Mouse (Mus musculus) forebrain, embryonic 13.5 days (tissue): ENCODE data around the gene Krt34. TPM values are rescaled to one million over a fixed set of nuclear protein-coding genes. Genes with fewer than 3 reads are reported as not detected.

ENCODE experiments used
- ATAC-seq: fragments of 200-750 bp; cut with Nextera tagmentation; 2 replicates; pipeline ENCODE4 v1.8.0; 2017
- H3K27ac ChIP-seq: fragments of 300-500 bp; sonication (generic); 2 replicates; pipeline ENCODE4 v1.5.1; 2015; ENCODE audit warnings: inconsistent platforms, mild to moderate bottlenecking, moderate library complexity
- H3K27me3 ChIP-seq: fragments of 300-500 bp; sonication (generic); 2 replicates; pipeline ENCODE4 v1.6.1; 2015; ENCODE audit warnings: mild to moderate bottlenecking, inconsistent platforms
- H3K36me3 ChIP-seq: fragments of 300-500 bp; sonication (generic); 2 replicates; pipeline ENCODE4 v1.6.1; 2015; ENCODE audit warnings: mild to moderate bottlenecking, inconsistent platforms; ENCODE audit not compliant: poor library complexity, severe bottlenecking
- H3K4me1 ChIP-seq: fragments of 300-500 bp; sonication (generic); 2 replicates; pipeline ENCODE4 v1.6.1; 2015; ENCODE audit warnings: inconsistent platforms
- H3K4me2 ChIP-seq: fragments of 300-500 bp; sonication (generic); 2 replicates; pipeline ENCODE4 v1.6.1; 2015; ENCODE audit warnings: inconsistent platforms, mild to moderate bottlenecking, moderate library complexity
- H3K4me3 ChIP-seq: fragments of 300-500 bp; sonication (generic); 2 replicates; pipeline ENCODE4 v1.5.1; 2015; ENCODE audit warnings: mild to moderate bottlenecking, inconsistent platforms
- H3K9ac ChIP-seq: fragments of 300-500 bp; sonication (generic); 2 replicates; pipeline ENCODE4 v1.6.1; 2015; ENCODE audit warnings: mild to moderate bottlenecking, inconsistent platforms
- H3K9me3 ChIP-seq: fragments of 300-500 bp; sonication (generic); replicated peaks from 2 replicates; pipeline ENCODE4 v1.6.1; 2016; ENCODE audit warnings: inconsistent platforms
- WGBS: fragments of 180-500 bp; shearing (Covaris S2); methylation state at CpG from one replicate; pipeline ENCODE4 v1.1.7; 2015; 5-methylcytosine and 5-hydroxymethylcytosine counted together
- polyA plus RNA-seq: library from polyadenylated mRNA; unstranded; fragments of >200 nt; fragmentation: Nextera tagmentation; extraction: Ambion mirVana; gene quantifications from 2 replicates; pipeline ENCODE4 v1.2.1, GENCODE M21; 2015

Krt34 gene
- not detected in 2 replicates for polyA plus RNA-seq

DNA sequence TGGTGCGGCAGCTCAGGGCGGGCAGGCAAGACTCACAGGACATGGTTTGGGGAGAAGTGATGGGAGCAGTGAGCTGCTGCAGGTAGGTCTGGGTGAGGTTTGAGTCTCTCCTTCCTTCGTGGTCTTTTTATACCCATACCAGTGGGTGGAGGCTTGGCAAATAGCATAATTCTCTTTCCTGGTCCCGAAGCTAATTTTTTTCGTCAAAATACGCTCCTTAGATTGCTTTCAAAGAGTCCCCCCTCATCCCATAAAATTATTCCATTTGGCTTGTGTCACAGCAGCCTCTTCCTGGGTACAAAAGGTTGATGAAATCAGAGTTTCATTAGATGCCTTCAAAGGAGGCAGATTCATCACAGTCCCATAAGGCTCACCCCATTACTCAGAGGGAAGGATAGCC lies at the start of gene Krt34:
TSS of gene Krt34 (minus strand) at position 101 of the 400 bp plus-strand sequence.
- no peaks in the 10 kb centered on the region for H3K36me3 ChIP-seq
- no peak within 1 kb of the TSS for H3K4me2 ChIP-seq
- H3K9me3 ChIP-seq, result no peaks in the 10 kb centered on the region
- no peak within 1 kb of the TSS for H3K27ac ChIP-seq
- ATAC-seq, result no peak
- no peaks in the 10 kb centered on the region for H3K4me1 ChIP-seq
- H3K9ac ChIP-seq, result no peak within 1 kb of the TSS
- H3K4me3 ChIP-seq, result no peak within 1 kb of the TSS
- no peaks in the 10 kb centered on the region for H3K27me3 ChIP-seq
- WGBS, result 89% methylated on average over 6 of the region's 6 CpGs

DNA sequence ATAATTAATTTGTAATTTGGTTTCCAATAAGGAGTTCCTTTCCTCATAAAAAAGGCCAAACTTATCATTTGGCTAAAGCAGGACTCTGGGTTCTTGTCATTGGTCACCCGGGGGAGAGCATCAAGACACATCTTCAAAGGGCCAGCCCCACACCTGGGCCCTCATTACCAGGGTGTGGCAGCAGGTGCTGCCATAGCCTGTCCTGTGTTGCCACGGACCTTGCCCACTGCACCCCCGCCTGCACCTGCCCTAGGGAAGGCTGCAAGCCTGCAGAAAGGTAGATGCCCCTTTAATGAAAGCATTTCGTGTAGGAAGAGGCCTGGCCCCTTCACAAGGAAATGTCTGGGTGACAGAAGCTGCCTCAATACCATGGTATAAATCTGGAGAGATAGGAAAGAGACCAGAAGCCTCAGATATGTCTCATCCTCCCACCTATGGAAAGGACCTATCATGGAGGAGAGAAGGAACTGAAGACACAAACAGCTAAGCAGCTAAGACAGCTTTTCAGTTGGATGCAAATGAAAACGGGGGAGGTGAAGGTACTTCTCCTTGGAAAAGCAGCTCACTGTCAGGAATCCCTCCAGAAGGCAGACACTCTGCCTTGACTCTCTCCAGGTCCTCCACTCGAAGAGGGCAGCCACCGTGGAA lies 47.1 kb upstream of the Krt34 start:
- Histone ChIP-seq H3K9me3 (no peaks in the 10 kb centered on the region), H3K27ac (no peak overlapping the region), H3K4me3 (no peak overlapping the region), H3K27me3 (no peaks in the 10 kb centered on the region), H3K9ac (no peak overlapping the region), H3K36me3 (no peaks in the 10 kb centered on the region), H3K4me2 (no peak overlapping the region), H3K4me1 (no peaks in the 10 kb centered on the region)
- ATAC-seq, result no peak
- 73% methylated on average over 7 of the region's 7 CpGs for WGBS

DNA sequence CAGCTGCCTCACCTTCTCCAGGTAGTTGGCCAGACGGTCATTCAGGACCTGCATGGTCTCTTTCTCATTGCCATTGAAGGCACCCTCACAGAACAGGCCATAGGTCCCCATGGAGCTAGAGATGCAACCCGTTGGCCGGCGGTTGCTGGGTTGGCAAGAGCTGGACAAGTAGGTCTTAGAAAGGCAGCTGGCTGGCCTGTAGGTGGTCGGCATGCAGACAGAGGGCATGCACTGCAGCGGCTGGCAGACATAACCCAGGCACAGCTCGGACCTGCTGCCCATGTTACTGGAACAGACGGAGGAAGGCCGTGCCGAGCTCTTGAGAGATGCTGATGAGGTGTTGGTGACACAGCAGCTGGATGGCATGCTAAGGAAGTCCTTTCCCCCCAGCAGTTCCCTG lies 46.5 kb upstream of the Krt34 start, which contains the start of gene Krt32:
TSS of gene Krt32 (minus strand) at position 366 of the 400 bp plus-strand sequence.
- Histone ChIP-seq H3K4me3 (no peak within 1 kb of the TSS), H3K36me3 (no peaks in the 10 kb centered on the region), H3K27ac (no peak within 1 kb of the TSS), H3K9ac (no peak within 1 kb of the TSS), H3K27me3 (no peaks in the 10 kb centered on the region), H3K9me3 (no peaks in the 10 kb centered on the region), H3K4me2 (no peak within 1 kb of the TSS), H3K4me1 (no peaks in the 10 kb centered on the region)
- 93% methylated on average over 10 of the region's 10 CpGs for WGBS
- ATAC-seq, result no peak

DNA sequence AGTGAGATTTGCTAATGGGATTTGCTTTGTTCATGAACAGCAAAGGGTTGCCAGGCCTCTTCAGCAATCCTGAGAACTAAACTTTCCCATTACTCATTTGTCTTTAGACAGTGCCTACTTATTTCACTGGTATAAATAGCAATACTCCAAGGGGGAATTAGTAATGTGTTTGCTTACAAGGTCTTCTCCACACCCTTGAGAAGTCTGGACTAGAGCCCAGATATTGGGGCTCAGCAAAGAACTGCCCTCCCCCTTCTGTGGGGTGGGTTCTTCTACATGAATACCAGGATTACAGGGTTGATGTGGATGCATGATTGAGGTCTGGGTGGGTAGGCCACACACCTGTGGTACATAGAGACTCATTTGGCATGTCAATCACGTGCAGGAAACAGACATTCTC lies 32.5 kb upstream of the Krt34 start:
- Histone ChIP-seq H3K4me3 (no peak overlapping the region), H3K9me3 (no peaks in the 10 kb centered on the region), H3K9ac (no peak overlapping the region), H3K4me2 (no peak overlapping the region), H3K27me3 (no peaks in the 10 kb centered on the region), H3K4me1 (no peaks in the 10 kb centered on the region), H3K36me3 (no peaks in the 10 kb centered on the region), H3K27ac (no peak overlapping the region)
- no peak for ATAC-seq
- 70% methylated on average over 1 of the region's 1 CpGs for WGBS

DNA sequence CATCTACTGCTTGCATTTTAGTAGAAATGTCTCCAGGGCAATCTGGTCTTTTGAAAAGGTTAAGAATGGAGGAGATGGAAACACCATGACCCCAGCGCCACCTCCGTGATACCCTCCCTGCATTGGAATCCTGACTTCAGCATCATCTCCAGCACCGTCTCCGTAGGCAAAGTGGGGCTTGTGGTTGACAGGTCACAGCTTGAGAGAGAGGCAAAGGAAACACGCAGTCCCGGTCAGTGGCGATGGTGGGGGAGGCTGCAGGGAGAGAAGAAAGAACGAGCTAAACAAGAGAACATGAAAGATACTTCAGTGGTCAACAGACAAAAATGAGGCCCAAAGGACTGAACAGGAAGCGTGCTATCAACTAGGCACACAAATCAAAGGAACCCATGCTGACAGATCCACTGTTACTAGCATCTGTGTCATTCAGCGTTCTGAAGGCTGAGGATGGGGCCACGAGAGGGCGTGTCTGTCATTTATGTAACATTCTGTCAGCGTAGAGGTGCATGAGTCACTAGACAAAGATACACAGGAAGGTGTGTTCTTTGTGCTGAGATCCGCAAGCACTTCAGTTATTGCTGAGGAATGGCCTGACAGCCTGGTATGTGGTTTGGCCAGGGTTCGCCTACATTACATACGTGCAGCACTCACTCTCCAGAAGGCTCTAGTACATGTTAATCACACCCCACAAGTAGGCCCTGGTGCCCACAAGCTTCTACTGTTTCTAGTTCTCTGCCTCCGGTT lies 26.1 kb upstream of the Krt34 start:
- Histone ChIP-seq H3K4me1 (no peaks in the 10 kb centered on the region), H3K27ac (no peak overlapping the region), H3K27me3 (no peaks in the 10 kb centered on the region), H3K9ac (no peak overlapping the region), H3K9me3 (no peaks in the 10 kb centered on the region), H3K4me2 (no peak overlapping the region), H3K4me3 (no peak overlapping the region), H3K36me3 (no peaks in the 10 kb centered on the region)
- no peak for ATAC-seq
- WGBS, result 91% methylated on average over 17 of the region's 17 CpGs

DNA sequence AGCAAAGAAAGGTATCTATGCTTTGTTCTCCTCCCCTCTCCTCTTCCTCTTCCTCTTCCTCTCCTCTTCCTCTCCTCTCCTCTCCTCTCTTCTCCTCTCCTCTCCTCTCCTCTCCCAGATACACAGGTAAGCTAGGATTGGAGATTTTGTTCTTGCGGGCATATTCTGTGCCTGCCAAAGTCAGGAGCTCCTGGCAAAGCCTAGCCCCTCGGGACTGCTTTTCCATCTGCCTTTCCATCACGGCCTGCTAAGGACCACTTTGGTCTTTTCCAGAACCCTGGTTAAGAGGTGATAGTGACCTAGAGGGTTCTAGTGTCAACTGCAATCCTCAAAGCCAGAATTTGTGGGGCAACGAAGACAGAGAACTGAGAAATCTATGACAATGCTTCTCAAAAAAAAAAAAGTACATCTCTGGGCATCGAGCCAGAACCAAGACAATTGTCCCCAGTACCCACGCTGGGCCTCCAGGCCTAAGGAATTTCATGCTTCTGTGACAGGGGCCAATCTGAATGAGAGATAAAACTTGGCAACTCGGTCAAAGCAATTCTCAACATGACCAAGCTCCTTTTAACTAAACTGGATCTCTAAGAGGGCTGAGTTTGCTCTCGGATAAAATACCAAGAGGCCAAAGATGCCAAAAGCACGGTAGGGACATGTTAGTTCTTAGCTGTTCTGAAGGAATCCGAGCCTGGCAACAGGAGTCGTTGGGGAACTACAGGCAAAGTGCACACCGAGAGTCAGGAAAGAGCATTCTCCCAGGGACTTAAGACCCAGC lies 25.1 kb upstream of the Krt34 start:
- no peaks in the 10 kb centered on the region for H3K9me3 ChIP-seq
- H3K4me3 ChIP-seq, result no peak overlapping the region
- WGBS, result 73% methylated on average over 12 of the region's 12 CpGs
- H3K9ac ChIP-seq, result no peak overlapping the region
- H3K27ac ChIP-seq, result no peak overlapping the region
- H3K4me1 ChIP-seq, result no peaks in the 10 kb centered on the region
- H3K27me3 ChIP-seq, result no peaks in the 10 kb centered on the region
- no peak overlapping the region for H3K4me2 ChIP-seq
- ATAC-seq, result no peak
- H3K36me3 ChIP-seq, result no peaks in the 10 kb centered on the region

DNA sequence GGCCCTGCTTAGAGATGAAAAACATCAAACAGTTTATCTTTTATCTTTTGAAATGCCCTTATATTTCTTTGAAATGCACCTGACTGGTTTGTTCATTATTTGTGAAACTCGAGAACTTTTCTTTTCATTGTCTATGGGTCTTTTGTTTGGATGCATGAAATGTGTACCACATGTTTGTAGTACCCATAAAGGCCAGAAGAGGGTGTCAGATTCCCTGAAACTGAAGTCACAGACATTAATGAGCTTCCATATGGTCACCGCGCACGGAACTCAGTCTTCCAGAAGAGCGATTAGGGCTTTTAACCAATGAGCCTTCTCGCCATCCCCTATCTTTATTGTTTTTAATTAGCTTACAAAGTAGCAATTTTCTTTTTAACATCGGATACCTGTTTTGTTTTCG lies 17.5 kb upstream of the Krt34 start:
- H3K4me1 ChIP-seq, result no peaks in the 10 kb centered on the region
- no peak overlapping the region for H3K9ac ChIP-seq
- no peaks in the 10 kb centered on the region for H3K27me3 ChIP-seq
- H3K27ac ChIP-seq, result no peak overlapping the region
- H3K9me3 ChIP-seq, result no peaks in the 10 kb centered on the region
- ATAC-seq, result no peak
- H3K4me2 ChIP-seq, result no peak overlapping the region
- WGBS, result 61% methylated on average over 8 of the region's 8 CpGs
- H3K4me3 ChIP-seq, result no peak overlapping the region
- no peaks in the 10 kb centered on the region for H3K36me3 ChIP-seq

DNA sequence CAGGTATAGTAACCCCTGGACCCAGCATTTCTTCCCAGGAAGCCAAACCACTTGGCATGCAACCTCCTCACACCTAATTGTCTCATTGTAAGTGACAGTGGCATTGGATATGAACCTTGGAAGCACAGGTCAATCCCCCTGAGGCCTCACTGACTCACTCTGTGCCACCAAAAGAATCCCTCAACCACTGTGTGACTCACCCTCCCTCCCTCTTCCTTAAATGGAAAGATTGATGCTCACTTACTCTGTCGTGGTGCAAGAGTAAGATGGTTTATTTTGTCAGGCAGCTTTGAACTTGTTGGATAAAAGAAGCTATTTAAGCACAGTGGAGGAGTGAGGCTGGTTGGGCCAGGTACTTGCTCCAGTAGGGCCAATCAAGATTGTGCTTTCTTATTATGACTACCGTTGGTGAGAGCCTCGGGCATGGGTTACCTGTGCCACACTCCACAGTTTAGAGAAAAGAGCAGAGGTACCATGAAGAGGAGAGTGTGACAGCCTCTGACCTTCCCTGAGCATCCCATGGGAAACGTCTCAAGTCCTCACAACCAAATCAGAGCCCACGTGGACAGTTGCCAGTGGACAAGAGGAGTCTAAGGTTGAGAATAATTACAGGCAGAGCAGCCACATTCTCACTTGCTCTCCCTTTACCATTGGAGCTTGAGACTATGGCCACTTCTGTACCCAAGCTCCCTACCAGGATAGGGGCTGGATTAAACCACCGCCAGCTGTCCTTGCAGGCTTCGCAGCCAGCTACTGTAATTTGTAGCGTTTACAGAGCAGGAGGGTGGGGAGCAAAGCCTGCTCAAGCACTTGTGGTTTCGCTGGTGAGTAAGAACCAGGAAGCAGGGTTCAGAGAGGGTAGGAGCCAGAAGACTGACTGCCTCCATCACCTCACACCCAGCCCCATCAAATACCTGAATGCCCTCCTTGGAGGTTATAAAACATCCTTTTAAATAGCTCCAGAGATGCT lies 14.6 kb upstream of the Krt34 start:
- no peak for ATAC-seq
- WGBS, result 83% methylated on average over 9 of the region's 9 CpGs
- no peak overlapping the region for H3K4me2 ChIP-seq

DNA sequence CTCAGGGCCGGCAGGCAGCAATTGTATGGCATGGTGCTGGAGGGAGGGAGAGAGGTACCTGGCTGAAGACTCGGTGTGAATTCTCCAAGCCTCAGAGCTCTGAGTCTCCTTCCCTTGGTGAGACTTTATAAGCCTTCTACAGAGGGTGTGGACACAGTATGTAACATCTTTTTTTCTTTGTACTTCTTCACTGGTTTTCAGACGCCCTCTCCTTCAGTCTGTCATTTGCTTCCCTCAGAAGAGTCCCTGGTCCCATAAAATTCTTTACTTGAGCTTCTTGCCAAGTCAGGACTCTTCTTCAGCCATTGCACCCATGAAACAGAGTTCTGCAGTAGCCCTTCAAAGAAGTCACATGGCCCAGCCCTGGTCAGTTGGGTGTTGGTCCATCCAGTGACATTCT lies 9.1 kb upstream of the Krt34 start, which contains the start of gene Krt31:
TSS of gene Krt31 (minus strand) at position 101 of the 400 bp plus-strand sequence.
- WGBS, result 83% methylated on average over 3 of the region's 3 CpGs
- Histone ChIP-seq H3K9me3 (no peaks in the 10 kb centered on the region), H3K4me1 (no peaks in the 10 kb centered on the region), H3K4me2 (no peak within 1 kb of the TSS), H3K36me3 (no peaks in the 10 kb centered on the region), H3K27me3 (no peaks in the 10 kb centered on the region), H3K9ac (no peak within 1 kb of the TSS), H3K27ac (no peak within 1 kb of the TSS), H3K4me3 (no peak within 1 kb of the TSS)
- ATAC-seq, result no peak

More for the DNA sequence above, 14.6 kb upstream of the Krt34 start:
- no peaks in the 10 kb centered on the region for H3K9me3 ChIP-seq
- H3K27me3 ChIP-seq, result no peaks in the 10 kb centered on the region
- no peak overlapping the region for H3K9ac ChIP-seq
- H3K4me1 ChIP-seq, result no peaks in the 10 kb centered on the region
- H3K36me3 ChIP-seq, result no peaks in the 10 kb centered on the region
- no peak overlapping the region for H3K27ac ChIP-seq
- H3K4me3 ChIP-seq, result no peak overlapping the region

DNA sequence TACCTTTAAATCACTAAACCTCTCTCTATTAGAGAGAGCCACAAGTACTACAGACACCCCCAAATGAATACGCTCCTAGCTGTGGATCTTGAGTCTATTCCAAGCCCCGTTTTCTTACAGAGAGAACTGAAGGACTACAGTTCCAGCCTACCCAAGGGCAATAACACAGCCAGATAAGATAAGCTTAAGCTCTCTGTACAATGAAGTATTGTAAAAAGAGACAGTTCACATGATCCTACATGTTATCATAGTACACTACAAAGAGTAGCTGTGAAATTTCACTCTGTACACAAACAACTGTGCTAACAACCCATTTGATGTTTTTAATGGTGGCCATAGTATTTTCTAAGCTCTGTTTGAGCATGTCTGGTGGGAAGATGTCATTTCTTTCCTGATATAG lies 5.8 kb upstream of the Krt34 start:
- Histone ChIP-seq H3K4me3 (no peak overlapping the region), H3K27ac (no peak overlapping the region), H3K27me3 (no peaks in the 10 kb centered on the region), H3K4me2 (no peak overlapping the region), H3K4me1 (no peaks in the 10 kb centered on the region), H3K36me3 (no peaks in the 10 kb centered on the region), H3K9me3 (no peaks in the 10 kb centered on the region), H3K9ac (no peak overlapping the region)
- ATAC-seq, result no peak
- WGBS, result 92% methylated on average over 2 of the region's 2 CpGs

DNA sequence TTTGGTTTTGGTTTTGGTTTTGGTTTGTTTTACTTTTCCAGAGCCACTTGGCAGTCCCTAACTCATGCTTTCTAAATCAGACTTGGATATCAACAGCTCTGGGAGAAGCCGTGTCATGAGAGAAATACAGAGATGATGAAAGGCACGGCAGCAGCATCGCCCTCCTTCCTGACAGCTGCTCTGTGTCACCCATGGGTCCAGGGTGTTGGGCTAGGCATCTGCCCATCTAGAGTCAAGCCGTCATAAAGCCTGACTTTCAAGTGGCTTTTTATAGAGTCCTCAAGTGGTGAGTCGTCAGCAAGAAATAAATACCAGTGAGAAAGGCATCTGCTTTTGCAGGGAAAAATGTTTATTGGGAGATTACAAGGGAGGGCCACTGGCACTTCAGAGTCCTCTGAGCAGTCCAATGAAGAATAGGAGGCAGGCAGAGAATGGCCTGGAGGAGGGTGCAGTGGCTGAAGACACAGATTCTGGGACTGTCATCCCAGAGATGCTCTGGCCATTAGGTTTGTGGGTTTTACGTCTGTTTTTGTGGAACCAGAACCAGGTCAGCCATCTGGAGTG lies 5.0 kb upstream of the Krt34 start:
- Histone ChIP-seq H3K9me3 (no peaks in the 10 kb centered on the region), H3K4me1 (no peaks in the 10 kb centered on the region), H3K4me3 (no peak overlapping the region), H3K27me3 (no peaks in the 10 kb centered on the region), H3K27ac (no peak overlapping the region), H3K4me2 (no peak overlapping the region), H3K36me3 (no peaks in the 10 kb centered on the region), H3K9ac (no peak overlapping the region)
- 89% methylated on average over 6 of the region's 6 CpGs for whole genome bisulfite sequencing
- no peak for ATAC-seq
